Mouse (Mus musculus): ENCODE data around the gene C130032M10Rik. TPM values are rescaled to one million over a fixed set of nuclear protein-coding genes. Genes with fewer than 3 reads are reported as not detected.

Gene C130032M10Rik
- polyA plus RNA-seq, 1 experiment from 2014 or later = not detected

GRCm38 (mm10) chr9:114560771-114561670 is 45.5 kb downstream of the C130032M10Rik start:
- Histone ChIP-seq H3K36me3 (ENCODE audit: control insufficient read depth, insufficient read depth, low read length) (no peaks in the 10 kb centered on the region), H3K9me3 (ENCODE audit: control insufficient read depth, low read length) (no peaks in the 10 kb centered on the region), H3K27me3 (ENCODE audit: control insufficient read depth, insufficient read depth, low read length) (no peaks in the 10 kb centered on the region), H3K4me1 (replicated peaks; ENCODE audit: control insufficient read depth, insufficient read depth, low read length) (peaks cover 2% of the 10 kb centered on the region; the same call in 1 of the 2 replicates), H3K9ac (ENCODE audit: low read depth, low read length) (peak overlapping the region; percentile 73), H3K4me2 (replicated peaks; ENCODE audit: low read depth, low read length) (peak overlapping the region; percentile 91), H3K4me3 (ENCODE audit: low read depth, low read length) (peak overlapping the region; percentile 79), H3K27ac (ENCODE audit: low read depth, low read length) (no peak overlapping the region)
- no peak for ATAC-seq (ENCODE audit: low FRiP score)
- WGBS = under 1% methylated on average over 36 of the region's 36 CpGs
- DNase-seq (ENCODE audit: low spot score) = peak; percentile 57

GRCm38 (mm10) chr9:114561671-114561971 is 46.1 kb downstream of the C130032M10Rik start:
- Histone ChIP-seq H3K27ac (ENCODE audit: low read depth, low read length) (no peak overlapping the region), H3K36me3 (ENCODE audit: control insufficient read depth, insufficient read depth, low read length) (no peaks in the 10 kb centered on the region), H3K27me3 (ENCODE audit: control insufficient read depth, insufficient read depth, low read length) (no peaks in the 10 kb centered on the region), H3K4me3 (ENCODE audit: low read depth, low read length) (peak overlapping the region; percentile 79), H3K4me1 (replicated peaks; ENCODE audit: control insufficient read depth, insufficient read depth, low read length) (peaks cover 2% of the 10 kb centered on the region; the same call in 1 of the 2 replicates), H3K9ac (ENCODE audit: low read depth, low read length) (peak overlapping the region; percentile 73), H3K9me3 (ENCODE audit: control insufficient read depth, low read length) (no peaks in the 10 kb centered on the region), H3K4me2 (replicated peaks; ENCODE audit: low read depth, low read length) (peak overlapping the region; percentile 91)
- peak; percentile 66 for DNase-seq (ENCODE audit: low spot score)
- no peak for ATAC-seq (ENCODE audit: low FRiP score)
- 1% methylated on average over 12 of the region's 12 CpGs for WGBS

- Histone ChIP-seq H3K9me3 (ENCODE audit: control insufficient read depth, low read length) (no peaks in the 10 kb centered on the region), H3K4me1 (replicated peaks; ENCODE audit: control insufficient read depth, insufficient read depth, low read length) (peaks cover 2% of the 10 kb centered on the region; the same call in 1 of the 2 replicates), H3K27ac (ENCODE audit: low read depth, low read length) (peak overlapping the region; percentile 97), H3K9ac (ENCODE audit: low read depth, low read length) (peak overlapping the region; percentile 91), H3K36me3 (ENCODE audit: control insufficient read depth, insufficient read depth, low read length) (no peaks in the 10 kb centered on the region), H3K4me3 (ENCODE audit: low read depth, low read length) (peak overlapping the region; percentile 79), H3K27me3 (ENCODE audit: control insufficient read depth, insufficient read depth, low read length) (no peaks in the 10 kb centered on the region), H3K4me2 (replicated peaks; ENCODE audit: low read depth, low read length) (peak overlapping the region; percentile 91)
- peak; percentile 29 for ATAC-seq (ENCODE audit: low FRiP score)
- under 1% methylated on average over 70 of the region's 101 CpGs for WGBS
- DNase-seq (ENCODE audit: low spot score) = peak; percentile 70
Measured at GRCm38 (mm10) chr9:114562031-114562918, 46.8 kb downstream of the C130032M10Rik start.

- Histone ChIP-seq H3K27ac (ENCODE audit: low read depth, low read length) (peak overlapping the region; percentile 97), H3K9me3 (ENCODE audit: control insufficient read depth, low read length) (no peaks in the 10 kb centered on the region), H3K27me3 (ENCODE audit: control insufficient read depth, insufficient read depth, low read length) (no peaks in the 10 kb centered on the region), H3K4me1 (replicated peaks; ENCODE audit: control insufficient read depth, insufficient read depth, low read length) (peaks cover 2% of the 10 kb centered on the region; the same call in 1 of the 2 replicates), H3K4me2 (replicated peaks; ENCODE audit: low read depth, low read length) (peak overlapping the region; percentile 91), H3K4me3 (ENCODE audit: low read depth, low read length) (peak overlapping the region; percentile 79), H3K9ac (ENCODE audit: low read depth, low read length) (peak overlapping the region; percentile 91), H3K36me3 (ENCODE audit: control insufficient read depth, insufficient read depth, low read length) (no peaks in the 10 kb centered on the region)
- ATAC-seq (ENCODE audit: low FRiP score) = no peak; the same call in 1 of the 2 replicates
- DNase-seq (ENCODE audit: low spot score) = peak; percentile 75
- WGBS = under 1% methylated on average over 85 of the region's 122 CpGs
Measured at GRCm38 (mm10) chr9:114562919-114563751, 47.6 kb downstream of the C130032M10Rik start.

GRCm38 (mm10) chr9:114563761-114564606 is 48.5 kb downstream of the C130032M10Rik start, which contains the start of gene Trim71:
Gene Trim71 (minus strand): TSS chr9:114564369.
- DNase-seq (ENCODE audit: low spot score) = peak; percentile 84
- H3K4me2 ChIP-seq (replicated peaks; ENCODE audit: low read depth, low read length) = peak within 1 kb of the TSS; percentile 91
- peak within 1 kb of the TSS; percentile 79 for H3K4me3 ChIP-seq (ENCODE audit: low read depth, low read length)
- no peaks in the 10 kb centered on the region for H3K9me3 ChIP-seq (ENCODE audit: control insufficient read depth, low read length)
- ATAC-seq (ENCODE audit: low FRiP score) = peak; percentile 77
- WGBS = under 1% methylated on average over 80 of the region's 91 CpGs
- no peaks in the 10 kb centered on the region for H3K27me3 ChIP-seq (ENCODE audit: control insufficient read depth, insufficient read depth, low read length)
- H3K9ac ChIP-seq (ENCODE audit: low read depth, low read length) = peak within 1 kb of the TSS; percentile 91
- H3K4me1 ChIP-seq (replicated peaks; ENCODE audit: control insufficient read depth, insufficient read depth, low read length) = peaks cover 2% of the 10 kb centered on the region; the same call in 1 of the 2 replicates
- no peaks in the 10 kb centered on the region for H3K36me3 ChIP-seq (ENCODE audit: control insufficient read depth, insufficient read depth, low read length)
- H3K27ac ChIP-seq (ENCODE audit: low read depth, low read length) = peak within 1 kb of the TSS; percentile 97

GRCm38 (mm10) chr9:114564667-114565066 is 49.2 kb downstream of the C130032M10Rik start:
- no peaks in the 10 kb centered on the region for H3K27me3 ChIP-seq (ENCODE audit: control insufficient read depth, insufficient read depth, low read length)
- DNase-seq (ENCODE audit: low spot score) (peak; percentile 55), ATAC-seq (ENCODE audit: low FRiP score) (no peak)
- peak overlapping the region; percentile 91 for H3K4me2 ChIP-seq (replicated peaks; ENCODE audit: low read depth, low read length)
- peak overlapping the region; percentile 79 for H3K4me3 ChIP-seq (ENCODE audit: low read depth, low read length)
- 0 out of 2 replicates have a peak, but pooled peaks cover 2% of the 10 kb centered on the region for H3K4me1 ChIP-seq (replicated peaks; ENCODE audit: control insufficient read depth, insufficient read depth, low read length)
- H3K27ac ChIP-seq (ENCODE audit: low read depth, low read length) = peak overlapping the region; percentile 97
- WGBS = 1% methylated on average over 10 of the region's 10 CpGs
- no peaks in the 10 kb centered on the region for H3K36me3 ChIP-seq (ENCODE audit: control insufficient read depth, insufficient read depth, low read length)
- H3K9ac ChIP-seq (ENCODE audit: low read depth, low read length) = peak overlapping the region; percentile 91
- no peaks in the 10 kb centered on the region for H3K9me3 ChIP-seq (ENCODE audit: control insufficient read depth, low read length)

All from hindbrain, embryonic 11.5 days (tissue).